Mouse (Mus musculus) heart, embryonic 10.5 days (tissue): ENCODE data around the gene Slc38a4. TPM values are rescaled to one million over a fixed set of nuclear protein-coding genes. Genes with fewer than 3 reads are reported as not detected.
A peak's percentile ranks its signal among the peaks of the same experiment; 100 is the strongest.

Experiments used
- DNase-seq: peaks from one replicate; pipeline ENCODE4 v3.0.0-alpha.2; 2017; ENCODE audit warnings: low spot score
- H3K27ac ChIP-seq: fragments of 300-500 bp; sonication (generic); 2 replicates; pipeline ENCODE4 v1.5.1; 2016; ENCODE audit warnings: mild to moderate bottlenecking
- H3K27me3 ChIP-seq: fragments of 300-500 bp; sonication (generic); 2 replicates; pipeline ENCODE4 v1.6.1; 2016; ENCODE audit warnings: mild to moderate bottlenecking; ENCODE audit not compliant: poor library complexity, insufficient read depth, severe bottlenecking
- H3K36me3 ChIP-seq: fragments of 300-500 bp; sonication (generic); 2 replicates; pipeline ENCODE4 v1.6.1; 2016; ENCODE audit warnings: mild to moderate bottlenecking, moderate library complexity
- H3K4me1 ChIP-seq: fragments of 300-500 bp; sonication (generic); 2 replicates; pipeline ENCODE4 v1.6.1; 2016; ENCODE audit warnings: mild to moderate bottlenecking
- H3K4me3 ChIP-seq: fragments of 300-500 bp; sonication (generic); 2 replicates; pipeline ENCODE4 v1.5.1; 2016; ENCODE audit warnings: mild to moderate bottlenecking, moderate library complexity
- H3K9me3 ChIP-seq: fragments of 300-500 bp; sonication (generic); 2 replicates; pipeline ENCODE4 v1.6.1; 2016; ENCODE audit warnings: mild to moderate bottlenecking, moderate library complexity
- WGBS: fragments of 180-500 bp; shearing (Covaris S2); methylation state at CpG from one replicate; pipeline ENCODE4 v1.1.7; 2016; 5-methylcytosine and 5-hydroxymethylcytosine counted together
- polyA plus RNA-seq: library from polyadenylated mRNA; unstranded; fragments of >200 nt; fragmentation: Nextera tagmentation; extraction: Ambion mirVana; gene quantifications from 2 replicates; pipeline ENCODE4 v1.2.1, GENCODE M21; 2016

Gene Slc38a4
- polyA plus RNA-seq, 1 experiment from 2014 or later = 148 TPM

DNA sequence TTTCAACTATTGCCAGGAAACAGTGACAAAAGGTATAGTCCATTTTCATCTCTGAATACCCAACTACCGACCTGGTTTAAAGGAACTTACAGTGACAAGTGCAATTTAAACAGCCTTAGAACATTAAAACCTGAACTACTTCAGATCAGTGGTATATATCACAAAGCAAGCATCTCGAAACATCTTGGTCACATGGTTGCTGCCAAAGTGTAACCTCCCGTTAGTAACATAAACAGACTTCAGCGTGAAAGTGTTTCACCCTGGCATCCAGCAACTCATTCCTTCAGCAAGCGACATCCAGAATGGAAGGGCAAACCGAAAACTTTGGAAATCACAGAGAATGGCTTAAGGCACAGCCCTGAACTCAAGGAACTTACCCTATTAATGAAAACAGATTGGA lies 29.1 kb downstream of the Slc38a4 start:
- DNase-seq = no peak
- Histone ChIP-seq H3K4me1 (peaks cover 19% of the 10 kb centered on the region), H3K27ac (no peak overlapping the region), H3K36me3 (0 out of 2 replicates have a peak, but pooled peaks cover 3% of the 10 kb centered on the region), H3K4me3 (no peak overlapping the region), H3K9me3 (no peaks in the 10 kb centered on the region), H3K27me3 (no peaks in the 10 kb centered on the region)
- 74% methylated on average over 6 of the region's 6 CpGs for WGBS

DNA sequence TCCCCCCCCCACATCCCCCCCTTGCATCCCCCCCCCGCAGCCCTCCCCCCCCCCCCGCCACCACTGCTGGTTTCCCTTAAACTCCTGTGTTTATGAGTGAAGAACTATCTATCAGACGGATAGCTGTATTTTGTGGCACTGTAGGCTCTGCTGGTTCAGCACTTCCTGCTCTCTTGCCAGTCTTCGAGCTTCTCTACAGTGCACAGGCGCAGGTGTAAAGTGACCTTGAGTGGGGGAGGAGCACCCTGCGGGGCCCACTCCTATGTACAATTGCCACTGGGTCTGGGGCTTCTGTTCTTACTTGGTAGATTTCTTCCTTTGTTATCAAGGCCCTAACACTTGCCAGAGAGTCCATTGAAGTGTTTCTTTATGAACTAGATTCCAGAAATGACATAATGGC lies 33.0 kb downstream of the Slc38a4 start:
- 77% methylated on average over 4 of the region's 6 CpGs for WGBS
- H3K4me1 ChIP-seq = peaks cover 9% of the 10 kb centered on the region
- H3K9me3 ChIP-seq = no peaks in the 10 kb centered on the region
- no peak overlapping the region for H3K27ac ChIP-seq
- no peak for DNase-seq
- H3K36me3 ChIP-seq = 0 out of 2 replicates have a peak, but pooled peaks cover 11% of the 10 kb centered on the region
- H3K27me3 ChIP-seq = no peaks in the 10 kb centered on the region
- no peak overlapping the region for H3K4me3 ChIP-seq

DNA sequence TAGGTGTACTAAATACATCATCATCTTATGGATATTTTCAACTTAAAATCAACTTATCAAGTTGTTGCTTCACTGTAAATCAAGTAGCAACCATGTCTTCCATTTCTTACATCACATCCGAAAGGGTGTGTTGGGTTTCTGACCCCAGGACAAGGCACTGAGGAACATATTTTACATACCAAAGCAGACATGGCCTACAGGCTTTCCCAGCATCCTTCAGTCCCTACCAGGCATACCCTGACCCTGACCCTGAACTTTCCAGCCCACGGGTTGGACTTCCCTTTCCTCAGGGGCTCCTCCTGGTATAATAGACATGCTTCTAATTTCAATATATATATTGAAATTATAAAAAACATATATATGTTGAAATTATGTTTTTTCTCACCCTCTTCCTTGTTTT lies 33.5 kb downstream of the Slc38a4 start:
- Histone ChIP-seq H3K4me1 (peaks cover 5% of the 10 kb centered on the region), H3K4me3 (no peak overlapping the region), H3K36me3 (0 out of 2 replicates have a peak, but pooled peaks cover 11% of the 10 kb centered on the region), H3K27me3 (no peaks in the 10 kb centered on the region), H3K9me3 (no peaks in the 10 kb centered on the region), H3K27ac (no peak overlapping the region)
- WGBS = 87% methylated on average over 2 of the region's 2 CpGs
- no peak for DNase-seq

DNA sequence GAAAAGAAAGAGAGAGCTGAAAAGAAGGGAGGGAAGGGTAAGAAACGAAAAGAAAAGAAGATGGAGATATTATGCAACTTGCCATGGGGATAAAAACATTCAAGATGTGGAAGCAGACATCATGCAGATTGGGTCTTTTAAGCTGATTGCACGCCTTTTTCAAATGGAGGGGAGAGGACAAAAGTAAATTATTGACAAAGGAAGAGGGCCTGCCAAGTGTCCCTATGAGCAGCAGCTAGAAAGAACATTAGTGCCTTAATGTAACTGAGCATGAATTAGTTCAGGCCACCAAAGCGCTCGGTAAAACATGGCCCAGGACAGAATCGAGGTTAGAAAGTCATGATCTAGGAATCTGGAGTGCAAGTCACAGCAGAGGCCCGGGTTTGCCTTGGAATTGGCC lies 35.5 kb downstream of the Slc38a4 start:
- Histone ChIP-seq H3K4me3 (no peak overlapping the region), H3K36me3 (peaks cover 27% of the 10 kb centered on the region), H3K27me3 (no peaks in the 10 kb centered on the region), H3K4me1 (peaks cover 3% of the 10 kb centered on the region), H3K9me3 (no peaks in the 10 kb centered on the region), H3K27ac (no peak overlapping the region)
- WGBS = 85% methylated on average over 6 of the region's 6 CpGs
- no peak for DNase-seq

GRCm38 (mm10) chr15:97019323-97019722 lies 36.4 kb downstream of the Slc38a4 start:
- WGBS = 79% methylated on average over 11 of the region's 11 CpGs
- H3K4me3 ChIP-seq = no peak overlapping the region
- peaks cover 3% of the 10 kb centered on the region for H3K4me1 ChIP-seq
- no peak overlapping the region for H3K27ac ChIP-seq
- H3K9me3 ChIP-seq = no peaks in the 10 kb centered on the region
- DNase-seq = no peak
- H3K27me3 ChIP-seq = no peaks in the 10 kb centered on the region
- H3K36me3 ChIP-seq = peaks cover 32% of the 10 kb centered on the region

GRCm38 (mm10) chr15:97017195-97017594 lies 38.6 kb downstream of the Slc38a4 start:
- peaks cover 52% of the 10 kb centered on the region for H3K36me3 ChIP-seq
- 90% methylated on average over 9 of the region's 9 CpGs for WGBS
- no peaks in the 10 kb centered on the region for H3K27me3 ChIP-seq

DNA sequence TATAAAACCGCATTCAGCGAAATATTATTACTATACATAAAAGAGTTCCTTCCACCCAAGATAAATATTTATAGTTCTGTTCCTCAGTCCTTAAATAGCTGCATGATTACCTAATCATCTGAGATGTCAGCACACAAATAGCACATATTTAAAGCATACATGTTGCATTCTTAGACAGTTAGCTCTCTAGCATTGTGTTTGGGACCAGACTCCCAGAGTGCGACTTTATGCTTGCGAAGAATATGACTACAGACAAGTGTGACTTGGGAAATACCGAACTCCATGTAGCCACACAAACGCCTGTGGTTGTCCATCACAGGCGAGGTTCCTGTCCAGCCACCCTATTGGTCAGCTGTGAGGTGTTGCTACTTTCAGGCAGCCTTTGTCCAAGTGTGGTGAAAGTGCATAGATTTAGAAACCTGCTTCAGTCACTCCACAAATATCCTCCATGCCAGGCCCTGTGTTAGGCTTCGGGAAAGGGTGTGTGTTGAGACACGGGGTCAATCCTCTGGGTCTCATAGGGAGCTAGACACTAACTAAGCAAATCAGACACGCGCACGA lies 40.6 kb downstream of the Slc38a4 start:
- 94% methylated on average over 12 of the region's 12 CpGs for WGBS

More at GRCm38 (mm10) chr15:97017195-97017594, 38.6 kb downstream of the Slc38a4 start:
- no peak for DNase-seq
- Histone ChIP-seq H3K27ac (no peak overlapping the region), H3K4me1 (no peaks in the 10 kb centered on the region), H3K4me3 (no peak overlapping the region), H3K9me3 (no peaks in the 10 kb centered on the region)

GRCm38 (mm10) chr15:97011599-97012372 lies 44.0 kb downstream of the Slc38a4 start:
- DNase-seq = no peak
- Histone ChIP-seq H3K4me1 (no peaks in the 10 kb centered on the region), H3K36me3 (peaks cover 87% of the 10 kb centered on the region), H3K27me3 (no peaks in the 10 kb centered on the region), H3K4me3 (no peak overlapping the region), H3K27ac (no peak overlapping the region), H3K9me3 (no peaks in the 10 kb centered on the region)
- WGBS = 78% methylated on average over 14 of the region's 14 CpGs

More for the DNA sequence above, 40.6 kb downstream of the Slc38a4 start:
- no peaks in the 10 kb centered on the region for H3K9me3 ChIP-seq
- DNase-seq = no peak
- no peak overlapping the region for H3K27ac ChIP-seq
- no peak overlapping the region for H3K4me3 ChIP-seq
- no peaks in the 10 kb centered on the region for H3K4me1 ChIP-seq
- no peaks in the 10 kb centered on the region for H3K27me3 ChIP-seq
- peaks cover 68% of the 10 kb centered on the region for H3K36me3 ChIP-seq

GRCm38 (mm10) chr15:97009271-97009670 lies 46.5 kb downstream of the Slc38a4 start:
- Histone ChIP-seq H3K36me3 (peaks cover 81% of the 10 kb centered on the region), H3K4me3 (no peak overlapping the region), H3K27me3 (no peaks in the 10 kb centered on the region), H3K27ac (no peak overlapping the region), H3K4me1 (peaks cover 11% of the 10 kb centered on the region), H3K9me3 (no peaks in the 10 kb centered on the region)
- no peak for DNase-seq
- WGBS = 80% methylated on average over 3 of the region's 3 CpGs

DNA sequence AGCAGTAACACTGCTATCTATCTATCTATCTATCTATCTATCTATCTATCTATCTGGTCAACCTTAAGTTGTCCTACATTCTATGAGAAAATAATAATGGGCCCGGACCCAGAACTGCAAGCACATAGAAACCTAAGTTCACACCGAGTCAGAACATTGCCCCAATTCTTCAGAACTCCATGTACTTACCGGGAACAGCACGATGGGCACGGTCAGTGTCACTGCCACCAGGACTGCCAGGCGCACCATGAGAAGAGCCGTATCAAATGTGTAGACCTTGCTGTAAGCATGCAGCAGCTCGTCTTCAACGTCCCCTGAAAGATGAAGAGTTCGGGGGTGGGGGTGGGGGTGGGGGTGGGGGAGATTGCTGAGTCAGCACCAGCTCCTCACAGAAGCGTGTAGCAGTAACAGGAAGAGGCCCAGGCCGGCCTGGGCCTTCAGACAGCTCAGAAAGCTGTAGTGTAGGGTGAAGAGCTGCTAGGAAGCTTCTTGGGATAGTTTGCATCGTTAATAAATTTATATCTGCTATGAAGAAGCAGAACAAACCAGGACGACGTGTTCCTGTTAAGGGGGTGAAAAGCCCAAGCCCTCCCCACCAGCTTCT lies 50.0 kb downstream of the Slc38a4 start:
- 85% methylated on average over 15 of the region's 15 CpGs for WGBS
- Histone ChIP-seq H3K27me3 (no peaks in the 10 kb centered on the region), H3K9me3 (no peaks in the 10 kb centered on the region), H3K4me3 (no peak overlapping the region), H3K27ac (peak overlapping the region; percentile 53; the same call in 1 of the 2 replicates), H3K36me3 (peaks cover 55% of the 10 kb centered on the region), H3K4me1 (peaks cover 46% of the 10 kb centered on the region)
- DNase-seq = no peak

DNA sequence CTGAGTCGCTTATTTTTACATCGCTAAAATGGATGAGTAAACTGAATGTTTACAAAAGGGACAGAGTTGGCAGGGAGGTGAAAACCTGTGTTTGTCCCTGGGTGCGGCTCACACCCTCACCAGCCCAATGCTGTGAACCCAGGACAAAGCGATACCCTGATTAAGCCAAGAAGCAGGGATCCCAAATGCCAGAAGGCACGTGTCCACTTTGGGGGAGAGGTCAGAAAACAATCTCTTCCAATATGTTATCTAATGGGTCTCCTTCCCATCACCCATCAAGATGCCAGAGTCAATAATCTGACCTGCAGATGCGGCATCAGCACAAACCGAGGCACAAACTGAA lies 51.3 kb downstream of the Slc38a4 start:
- DNase-seq = no peak
- Histone ChIP-seq H3K27me3 (no peaks in the 10 kb centered on the region), H3K4me3 (no peak overlapping the region), H3K27ac (peak overlapping the region; percentile 85), H3K4me1 (peaks cover 56% of the 10 kb centered on the region), H3K36me3 (peaks cover 42% of the 10 kb centered on the region), H3K9me3 (no peaks in the 10 kb centered on the region)
- WGBS = 62% methylated on average over 7 of the region's 7 CpGs

- 32% methylated on average over 10 of the region's 10 CpGs for WGBS
- H3K9me3 ChIP-seq = no peaks in the 10 kb centered on the region
- H3K27me3 ChIP-seq = no peaks in the 10 kb centered on the region
- no peak overlapping the region for H3K4me3 ChIP-seq
- H3K4me1 ChIP-seq = peaks cover 56% of the 10 kb centered on the region
- no peak for DNase-seq
- H3K27ac ChIP-seq = peak overlapping the region; percentile 85
- peaks cover 41% of the 10 kb centered on the region for H3K36me3 ChIP-seq
Observed at GRCm38 (mm10) chr15:97003851-97004524, 51.8 kb downstream of the Slc38a4 start.

- peaks cover 56% of the 10 kb centered on the region for H3K4me1 ChIP-seq
- peaks cover 41% of the 10 kb centered on the region for H3K36me3 ChIP-seq
- peak overlapping the region; percentile 85 for H3K27ac ChIP-seq
- no peaks in the 10 kb centered on the region for H3K27me3 ChIP-seq
- H3K4me3 ChIP-seq = peak overlapping the region; percentile 40
- WGBS = 64% methylated on average over 6 of the region's 6 CpGs
- no peaks in the 10 kb centered on the region for H3K9me3 ChIP-seq
- DNase-seq = no peak
Observed at GRCm38 (mm10) chr15:97003186-97003585, 52.6 kb downstream of the Slc38a4 start.
